Mouse (Mus musculus) midbrain, embryonic 15.5 days (tissue): ENCODE data around the gene A230050P20Rik. TPM values are rescaled to one million over a fixed set of nuclear protein-coding genes. Genes with fewer than 3 reads are reported as not detected.

Source experiments
- ATAC-seq: fragments of 200-750 bp; cut with Nextera tagmentation; replicated peaks from 2 replicates; pipeline ENCODE4 v1.8.0; 2017; ENCODE audit warnings: moderate TSS enrichment
- H3K27ac ChIP-seq: fragments of 300-500 bp; sonication (generic); 2 replicates; pipeline ENCODE4 v1.5.1; 2015; ENCODE audit warnings: mild to moderate bottlenecking, inconsistent platforms
- H3K27me3 ChIP-seq: fragments of 300-500 bp; sonication (generic); replicated peaks from 2 replicates; pipeline ENCODE4 v1.6.1; 2015; ENCODE audit warnings: inconsistent platforms
- H3K36me3 ChIP-seq: fragments of 300-500 bp; sonication (generic); replicated peaks from 2 replicates; pipeline ENCODE4 v1.6.1; 2015; ENCODE audit warnings: inconsistent platforms
- H3K4me1 ChIP-seq: fragments of 300-500 bp; sonication (generic); 2 replicates; pipeline ENCODE4 v1.6.1; 2015; ENCODE audit warnings: inconsistent platforms
- H3K4me2 ChIP-seq: fragments of 300-500 bp; sonication (generic); 2 replicates; pipeline ENCODE4 v1.6.1; 2015; ENCODE audit warnings: inconsistent platforms, mild to moderate bottlenecking, moderate library complexity
- H3K4me3 ChIP-seq: fragments of 300-500 bp; sonication (generic); 2 replicates; pipeline ENCODE4 v1.5.1; 2015; ENCODE audit warnings: mild to moderate bottlenecking, inconsistent platforms
- H3K9ac ChIP-seq: fragments of 300-500 bp; sonication (generic); 2 replicates; pipeline ENCODE4 v1.6.1; 2015; ENCODE audit warnings: mild to moderate bottlenecking, inconsistent platforms
- H3K9me3 ChIP-seq: fragments of 300-500 bp; sonication (generic); 2 replicates; pipeline ENCODE4 v1.6.1; 2016; ENCODE audit warnings: inconsistent platforms
- WGBS: fragments of 180-500 bp; shearing (Covaris S2); methylation state at CpG from one replicate; pipeline ENCODE4 v1.1.7; 2015; ENCODE audit warnings: mixed read lengths; 5-methylcytosine and 5-hydroxymethylcytosine counted together
- microRNA-seq: library from miRNA; unstranded; fragments of <30 nt; microRNA quantifications from one replicate; pipeline ENCODE4, GENCODE M21; 2016
- polyA plus RNA-seq: library from polyadenylated mRNA; unstranded; fragments of >200 nt; fragmentation: Nextera tagmentation; extraction: Ambion mirVana; gene quantifications from 2 replicates; pipeline ENCODE4 v1.2.1, GENCODE M21; 2015

A230050P20Rik gene
- polyA plus RNA-seq, 1 experiment from 2014 or later: 7.3 TPM

- ATAC-seq: no peak
- Histone ChIP-seq H3K27me3 (no peaks in the 10 kb centered on the region), H3K36me3 (peaks cover 92% of the 10 kb centered on the region), H3K27ac (no peak overlapping the region), H3K4me2 (no peak overlapping the region), H3K4me1 (no peaks in the 10 kb centered on the region), H3K9ac (no peak overlapping the region), H3K9me3 (no peaks in the 10 kb centered on the region), H3K4me3 (no peak overlapping the region)
- WGBS: 93% methylated on average over 9 of the region's 9 CpGs
Measured at GRCm38 (mm10) chr9:20909948-20910347, 41.5 kb downstream of the A230050P20Rik start.

GRCm38 (mm10) chr9:20916160-20916559 is 47.7 kb downstream of the A230050P20Rik start:
- Histone ChIP-seq H3K9me3 (no peaks in the 10 kb centered on the region), H3K36me3 (peaks cover 93% of the 10 kb centered on the region)
- 85% methylated on average over 4 of the region's 4 CpGs for WGBS

GRCm38 (mm10) chr9:20923258-20923657 is 54.8 kb downstream of the A230050P20Rik start:
- H3K27me3 ChIP-seq: no peaks in the 10 kb centered on the region
- no peaks in the 10 kb centered on the region for H3K9me3 ChIP-seq
- ATAC-seq: no peak
- H3K4me1 ChIP-seq: no peaks in the 10 kb centered on the region
- no peak overlapping the region for H3K4me2 ChIP-seq
- H3K36me3 ChIP-seq: peaks cover 84% of the 10 kb centered on the region
- H3K27ac ChIP-seq: no peak overlapping the region
- H3K9ac ChIP-seq: no peak overlapping the region
- 99% methylated on average over 3 of the region's 3 CpGs for WGBS
- no peak overlapping the region for H3K4me3 ChIP-seq

More at GRCm38 (mm10) chr9:20916160-20916559, 47.7 kb downstream of the A230050P20Rik start:
- H3K9ac ChIP-seq: no peak overlapping the region
- H3K27ac ChIP-seq: no peak overlapping the region
- H3K27me3 ChIP-seq: no peaks in the 10 kb centered on the region
- no peak overlapping the region for H3K4me3 ChIP-seq
- H3K4me2 ChIP-seq: no peak overlapping the region
- H3K4me1 ChIP-seq: no peaks in the 10 kb centered on the region
- no peak for ATAC-seq

Small RNA genes lying within 50 kb of the gene (microRNA-seq; reads per million reads assigned to microRNA genes)
- gene Mir7081: 0.55 reads per million

Other genes starting within 250 kb of the A230050P20Rik start
- gene Ubl5, start 225.8 kb upstream of the A230050P20Rik start, polyA plus RNA-seq: 411 and 447 TPM in 2 replicates
- gene Fbxl12, start 223.9 kb upstream of the A230050P20Rik start, polyA plus RNA-seq: 16.0 and 17.8 TPM in 2 replicates
- 65.0 and 68.4 TPM in 2 replicates for gene Pin1, start 216.5 kb upstream of the A230050P20Rik start, polyA plus RNA-seq
- 209 and 213 TPM in 2 replicates for gene Olfm2, start 122.3 kb upstream of the A230050P20Rik start, polyA plus RNA-seq
- 0.85 and 0.98 TPM in 2 replicates for gene Col5a3, start 53.6 kb upstream of the A230050P20Rik start, polyA plus RNA-seq
- gene Rdh8, start 50.1 kb upstream of the A230050P20Rik start, polyA plus RNA-seq: not detected in 2 replicates
- 15.3 and 16.8 TPM in 2 replicates for gene Angptl6, start 11.1 kb downstream of the A230050P20Rik start, polyA plus RNA-seq
- 49.1 and 50.5 TPM in 2 replicates for gene Ppan, start 19.5 kb downstream of the A230050P20Rik start, polyA plus RNA-seq
- gene Eif3g, start 30.0 kb downstream of the A230050P20Rik start, polyA plus RNA-seq: 245 and 249 TPM in 2 replicates
- gene Dnmt1, start 91.2 kb downstream of the A230050P20Rik start, polyA plus RNA-seq: 73.4 and 78.1 TPM in 2 replicates
- gene S1pr2, start 108.1 kb downstream of the A230050P20Rik start, polyA plus RNA-seq: 11.3 and 11.7 TPM in 2 replicates
- 93.4 and 110 TPM in 2 replicates for gene Mrpl4, start 134.1 kb downstream of the A230050P20Rik start, polyA plus RNA-seq
- gene Icam1, start 147.3 kb downstream of the A230050P20Rik start, polyA plus RNA-seq: 3.3 and 3.9 TPM in 2 replicates
- gene Icam4, start 160.7 kb downstream of the A230050P20Rik start, polyA plus RNA-seq: 0.27 TPM in 2 replicates
- 1.8 TPM in 2 replicates for gene Icam5, start 163.4 kb downstream of the A230050P20Rik start, polyA plus RNA-seq
- 0.86 and 3.1 TPM in 2 replicates for gene Zglp1, start 198.5 kb downstream of the A230050P20Rik start, polyA plus RNA-seq
- gene Gm49373, start 204.5 kb downstream of the A230050P20Rik start, polyA plus RNA-seq: 1.9 and 2.4 TPM in 2 replicates
- gene Fdx1l, start 205.0 kb downstream of the A230050P20Rik start, polyA plus RNA-seq: 70.1 and 70.5 TPM in 2 replicates
- 2.2 and 2.3 TPM in 2 replicates for gene Gm38431, start 223.4 kb downstream of the A230050P20Rik start, polyA plus RNA-seq
- gene Raver1, start 223.4 kb downstream of the A230050P20Rik start, polyA plus RNA-seq: 35.0 and 36.1 TPM in 2 replicates